Mouse (Mus musculus): ENCODE results near the gene Gpalpp1. TPM values are rescaled to one million over a fixed set of nuclear protein-coding genes. Genes with fewer than 3 reads are reported as not detected.

The Gpalpp1 gene
- polyA plus RNA-seq, 3 experiments from 2014 or later: 10.6 to 12.3 (median 10.6) TPM

DNA sequence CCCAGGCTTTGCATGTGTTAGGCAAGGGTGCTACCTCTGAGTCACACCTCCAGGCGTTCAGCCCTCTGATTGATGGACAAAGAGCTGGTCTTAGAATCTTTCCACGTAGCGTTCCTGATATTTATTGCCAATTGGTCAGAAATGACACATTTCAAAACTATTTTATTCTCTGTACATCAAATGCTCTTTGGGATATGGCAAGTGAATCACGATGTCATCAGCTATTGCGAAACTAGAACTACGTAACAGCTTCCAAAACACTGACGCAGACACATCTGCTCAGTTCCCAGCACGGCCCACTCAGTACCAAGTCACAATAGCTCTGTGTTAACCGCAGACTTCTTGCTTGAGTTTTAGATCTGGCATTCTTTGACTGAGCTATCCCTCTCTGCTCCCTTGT lies 11.0 kb downstream of the Gpalpp1 start:
- no peak for ATAC-seq

DNA sequence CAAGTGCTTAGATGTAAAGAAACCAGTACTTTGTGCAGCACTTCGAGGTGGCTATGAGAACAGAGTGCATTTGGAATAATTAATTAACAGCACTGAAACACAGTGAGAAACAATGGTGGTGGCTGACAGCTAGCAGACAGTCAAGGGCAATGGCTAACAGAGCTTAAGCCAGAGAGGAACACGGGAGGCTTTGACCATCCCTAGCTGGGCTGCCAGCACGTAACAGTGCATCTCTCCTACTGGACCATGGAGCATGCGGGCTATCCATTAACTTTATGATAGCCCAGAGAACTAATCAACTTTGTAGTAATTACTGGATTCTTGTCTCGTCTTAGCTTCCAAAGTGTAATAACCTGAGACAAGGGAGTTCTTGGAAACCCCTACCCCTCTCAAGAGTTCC lies 12.7 kb downstream of the Gpalpp1 start:
- ATAC-seq: no peak

DNA sequence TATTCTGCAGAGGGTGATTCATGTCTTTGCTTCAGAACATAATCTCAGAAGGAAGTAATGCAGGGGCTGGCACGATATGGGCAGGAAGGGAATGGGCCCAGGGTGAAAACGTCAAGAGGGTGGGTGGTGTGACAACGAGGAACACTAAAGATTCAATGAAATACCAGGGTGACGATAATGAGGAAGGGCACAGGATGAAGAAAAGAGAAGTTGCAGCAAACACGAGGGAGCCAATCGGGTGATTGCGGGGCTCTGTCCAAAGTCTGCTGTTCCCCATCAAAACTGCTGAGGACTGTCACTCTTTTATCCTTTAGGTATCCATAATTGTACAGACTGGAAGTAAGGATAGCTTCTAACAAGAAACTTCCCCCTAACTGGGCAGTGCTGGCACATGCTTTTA lies 13.3 kb downstream of the Gpalpp1 start:
- no peak for ATAC-seq

DNA sequence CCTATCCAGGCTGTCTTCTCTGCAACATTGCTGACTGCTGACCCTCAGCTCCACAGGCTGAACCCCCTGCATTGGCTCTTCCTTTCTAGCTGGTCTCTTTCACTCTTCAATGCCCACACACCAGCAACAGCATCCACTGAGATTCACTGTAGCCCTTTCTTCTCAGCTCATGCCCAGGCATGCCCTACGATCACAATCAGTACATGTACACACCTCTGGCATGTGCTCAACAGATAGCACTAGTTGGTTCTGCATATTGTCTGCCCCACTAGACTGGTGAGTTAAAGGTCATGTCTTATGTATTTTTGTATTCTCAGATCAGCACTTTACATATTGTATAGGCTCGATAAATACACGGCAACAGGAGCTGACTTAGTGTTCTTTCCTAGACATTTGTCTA lies 26.4 kb downstream of the Gpalpp1 start:
- ATAC-seq: no peak

DNA sequence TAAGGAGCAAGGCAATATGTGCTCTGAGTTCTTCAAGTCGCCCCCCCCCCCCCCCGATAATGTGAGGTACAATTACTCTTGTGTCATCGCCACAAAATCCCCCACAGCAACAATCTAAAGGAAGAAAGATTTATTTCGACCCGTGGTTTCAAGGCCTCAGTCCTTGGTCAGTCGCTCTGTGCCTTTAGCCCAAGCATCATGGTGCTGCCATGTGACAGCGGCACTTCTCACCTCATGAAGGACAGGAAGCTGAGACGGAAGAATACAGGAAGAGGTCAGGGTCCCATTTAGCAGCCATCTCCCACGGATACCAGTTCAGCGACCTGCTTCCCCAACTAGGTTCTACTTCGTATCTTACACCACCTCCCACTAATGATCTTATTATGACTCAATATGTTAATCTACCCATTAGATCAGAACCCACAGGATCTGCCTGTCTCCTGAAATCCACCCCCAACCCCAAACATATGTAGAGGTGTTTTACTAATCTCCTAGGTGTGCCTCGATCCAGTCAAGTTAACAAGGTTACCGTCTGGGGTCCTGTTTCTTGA lies 28.4 kb downstream of the Gpalpp1 start:
- peak; percentile 56 for ATAC-seq

DNA sequence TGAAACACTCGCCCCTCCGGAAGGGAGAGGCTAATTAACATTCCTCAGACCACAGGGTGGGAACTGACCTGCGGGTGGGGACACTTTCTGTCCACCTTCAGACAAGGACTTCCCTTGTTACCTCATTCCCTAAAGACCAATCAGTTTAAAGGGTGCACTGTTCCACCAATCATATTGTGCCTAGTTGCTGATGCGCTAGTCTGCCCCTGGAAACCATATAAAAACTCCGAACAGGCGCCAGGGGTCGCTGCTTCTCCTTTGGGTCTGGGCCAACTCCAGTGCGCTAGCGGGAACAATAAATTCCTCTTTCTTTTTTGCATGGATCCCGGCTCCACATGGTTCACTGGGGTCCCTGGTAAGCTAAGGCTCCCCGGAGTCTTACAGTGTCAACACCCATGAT lies 29.1 kb downstream of the Gpalpp1 start:
- no peak for ATAC-seq

DNA sequence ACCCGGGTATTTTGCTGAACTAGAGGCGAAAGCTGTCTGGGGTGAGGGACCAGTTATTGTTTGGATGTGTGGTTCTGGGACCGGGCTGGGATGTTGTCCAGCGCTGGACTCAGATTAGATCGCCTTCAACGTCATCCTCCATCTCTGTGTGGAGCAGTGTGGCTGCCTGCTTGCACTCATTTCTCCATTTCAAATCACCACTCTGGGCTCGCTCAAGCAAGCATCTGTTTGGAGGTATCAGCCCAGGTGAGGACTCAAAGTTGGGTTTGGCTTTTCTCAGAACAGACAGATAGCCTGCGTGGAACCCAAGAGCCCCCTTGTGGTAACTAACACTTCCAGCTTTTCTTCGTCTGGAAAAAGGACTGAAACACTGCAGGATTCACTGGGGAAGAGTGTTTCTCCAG lies 33.5 kb downstream of the Gpalpp1 start:
- ATAC-seq: no peak

DNA sequence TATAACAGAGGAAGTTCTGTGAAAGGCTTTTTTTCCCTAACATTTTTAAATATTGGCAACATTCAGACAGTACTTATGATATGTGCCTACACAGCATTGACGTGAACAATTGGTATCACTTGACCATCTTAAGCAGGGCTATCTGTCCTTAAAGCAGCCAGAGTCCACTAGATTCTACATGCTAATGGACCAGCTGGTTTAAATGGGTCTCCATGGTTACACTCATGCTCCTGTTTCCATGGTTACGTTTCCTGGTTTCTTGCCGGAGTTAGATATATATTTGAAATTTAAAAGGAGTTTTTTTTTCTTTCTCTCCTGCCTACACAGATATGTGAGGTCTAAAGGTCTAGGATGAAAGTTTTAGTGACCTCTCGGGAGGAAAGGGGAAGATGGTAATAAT lies 34.0 kb downstream of the Gpalpp1 start:
- no peak for ATAC-seq

DNA sequence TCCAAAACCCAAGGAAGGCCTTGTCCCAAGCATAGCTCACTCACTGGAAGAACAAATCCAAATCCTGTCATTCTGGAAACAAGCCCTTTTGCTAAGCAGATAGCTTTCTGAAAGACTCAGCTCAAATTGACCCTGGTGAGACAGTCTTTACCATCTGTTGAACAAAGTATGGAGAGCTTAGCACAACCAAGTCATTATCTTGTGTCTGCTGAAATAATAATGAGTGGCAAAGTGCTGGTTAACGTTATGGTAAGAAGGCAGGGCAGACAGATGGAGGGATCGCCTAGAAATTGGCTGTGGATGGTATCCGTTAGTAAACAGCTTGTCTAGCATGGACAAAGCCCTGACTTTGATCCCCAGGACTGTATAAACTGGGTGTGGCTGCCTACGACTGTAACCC lies 34.8 kb downstream of the Gpalpp1 start:
- no peak for ATAC-seq

DNA sequence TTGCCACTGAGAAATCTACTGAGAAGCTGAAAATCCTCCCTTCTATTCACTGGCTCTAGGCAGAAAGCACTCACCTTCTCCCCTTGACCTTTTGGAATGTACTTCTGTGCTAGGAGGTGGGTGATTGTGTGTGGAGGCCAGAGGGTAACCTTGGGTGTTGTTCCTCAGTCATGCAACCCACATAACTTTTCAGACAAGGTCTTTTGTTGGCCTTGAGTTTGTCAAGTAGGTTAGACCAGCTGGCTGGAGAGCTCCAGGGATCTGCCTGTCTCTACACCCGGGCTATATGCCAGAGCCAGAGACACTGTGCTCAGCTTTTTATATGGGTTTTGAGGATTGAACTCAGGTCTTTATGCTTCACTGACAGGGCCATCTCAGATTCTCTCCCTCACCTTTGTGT lies 36.4 kb downstream of the Gpalpp1 start:
- ATAC-seq: no peak

DNA sequence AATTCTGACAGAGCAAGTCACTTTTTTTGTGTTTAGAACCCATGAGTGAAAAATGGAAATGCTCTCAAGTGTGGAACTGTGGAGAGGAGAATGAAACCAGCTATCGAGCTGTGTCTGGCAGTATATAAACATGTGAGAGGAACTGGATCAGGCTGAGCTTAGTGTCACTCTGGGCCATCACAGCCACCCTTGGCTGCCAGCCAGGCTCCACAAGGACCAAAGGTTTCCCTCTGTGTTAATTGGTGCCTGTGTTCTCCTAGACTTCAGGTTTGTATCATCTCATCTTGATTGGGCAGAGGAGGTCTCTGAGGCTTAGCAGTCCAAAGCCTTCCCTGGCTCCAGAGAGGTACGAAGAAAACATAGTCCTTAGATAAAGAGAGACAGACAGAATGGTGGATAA lies 37.9 kb downstream of the Gpalpp1 start:
- no peak for ATAC-seq

DNA sequence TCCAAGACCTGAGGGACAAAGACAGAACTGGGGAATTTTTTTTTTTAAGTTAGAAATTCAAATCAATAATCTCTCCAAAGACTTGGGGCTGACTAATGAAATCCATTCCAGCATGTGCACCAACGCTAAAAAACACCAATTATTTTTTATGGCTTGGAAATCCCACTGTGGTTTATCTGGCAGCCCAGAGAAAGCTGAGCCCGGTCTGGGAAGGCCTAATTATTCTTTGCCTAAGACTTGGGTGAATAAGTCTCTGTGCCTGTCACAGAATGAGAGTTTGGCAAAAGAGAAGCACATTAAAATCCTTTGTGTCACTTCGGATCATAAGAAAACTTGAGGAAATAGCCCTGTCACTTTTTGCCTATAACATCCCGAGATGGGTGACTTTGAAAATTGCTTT lies 41.3 kb downstream of the Gpalpp1 start:
- no peak for ATAC-seq

DNA sequence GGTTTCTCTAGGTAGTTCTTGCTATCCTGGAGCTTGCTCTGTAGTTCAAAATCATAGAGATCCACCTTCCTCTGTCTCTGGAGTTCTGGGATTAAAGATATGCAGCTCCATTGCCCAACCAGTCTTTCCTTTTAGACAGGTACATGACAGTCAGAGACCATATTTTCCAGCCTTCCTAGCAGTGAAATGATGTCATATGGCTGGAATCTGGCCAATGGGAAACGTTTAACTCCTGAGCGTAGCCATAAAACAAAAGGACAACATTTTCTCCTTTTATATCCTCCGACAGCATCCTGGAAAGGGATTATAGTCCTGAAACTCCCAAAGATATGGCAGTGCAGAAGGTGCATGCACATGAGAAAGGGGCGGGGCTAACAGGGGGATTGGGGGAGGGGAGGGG lies 42.3 kb downstream of the Gpalpp1 start:
- ATAC-seq: no peak

DNA sequence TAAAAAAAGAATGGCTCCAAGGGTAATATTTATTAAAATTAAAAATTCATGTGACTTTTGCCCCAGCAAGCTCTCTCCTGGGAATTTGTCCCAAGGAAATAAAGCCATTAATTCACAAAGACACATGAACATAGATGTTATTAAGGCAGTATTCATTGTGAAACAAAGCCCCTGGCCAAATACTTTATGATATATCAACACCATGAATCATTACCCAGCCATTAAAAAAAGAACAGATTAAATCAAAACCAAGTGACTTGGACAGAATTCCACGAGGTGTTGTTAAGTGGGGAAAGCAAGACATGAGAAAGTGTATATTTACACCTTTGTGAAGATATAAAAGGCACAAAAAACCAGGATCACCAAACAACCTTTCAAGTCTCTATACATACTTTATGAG lies 43.3 kb downstream of the Gpalpp1 start:
- ATAC-seq: no peak

DNA sequence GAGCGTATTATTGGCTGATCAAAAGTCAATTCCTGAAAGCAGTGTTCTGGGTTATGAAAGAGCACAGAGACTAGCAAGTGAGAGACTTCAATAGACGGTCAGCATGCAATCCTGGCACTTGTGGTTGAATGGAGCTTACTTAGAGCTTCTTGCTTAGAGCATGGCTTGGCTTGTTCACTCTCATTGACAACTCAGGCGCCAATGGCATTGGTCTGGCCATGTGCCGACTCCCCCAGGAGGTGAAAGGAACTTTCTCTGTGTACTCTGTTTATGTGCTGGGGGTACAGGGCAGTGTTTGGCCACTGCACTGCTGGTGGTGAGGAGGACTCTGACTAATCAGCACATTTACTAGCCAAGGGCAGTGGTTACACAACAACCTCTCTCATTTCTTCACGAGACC lies 51.1 kb downstream of the Gpalpp1 start:
- no peak for ATAC-seq

DNA sequence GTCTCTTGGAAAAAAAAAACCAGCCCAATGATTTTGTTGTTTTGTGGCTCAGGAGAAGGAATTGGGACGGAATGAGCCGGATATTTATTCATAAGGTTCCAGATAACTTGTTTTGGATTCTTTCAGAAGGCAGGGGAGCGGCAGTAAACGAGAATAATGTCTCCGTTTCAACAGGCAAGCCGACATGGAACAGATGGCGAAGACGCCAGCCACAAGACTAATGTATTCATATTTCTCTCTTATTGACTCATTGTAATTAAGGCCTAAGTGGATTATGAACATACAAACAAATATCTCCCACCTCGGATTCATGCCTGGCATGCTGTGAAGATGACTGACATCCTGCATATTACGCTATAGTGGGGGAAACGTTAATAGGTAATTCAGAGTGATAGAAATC lies 56.8 kb downstream of the Gpalpp1 start:
- ATAC-seq: no peak

DNA sequence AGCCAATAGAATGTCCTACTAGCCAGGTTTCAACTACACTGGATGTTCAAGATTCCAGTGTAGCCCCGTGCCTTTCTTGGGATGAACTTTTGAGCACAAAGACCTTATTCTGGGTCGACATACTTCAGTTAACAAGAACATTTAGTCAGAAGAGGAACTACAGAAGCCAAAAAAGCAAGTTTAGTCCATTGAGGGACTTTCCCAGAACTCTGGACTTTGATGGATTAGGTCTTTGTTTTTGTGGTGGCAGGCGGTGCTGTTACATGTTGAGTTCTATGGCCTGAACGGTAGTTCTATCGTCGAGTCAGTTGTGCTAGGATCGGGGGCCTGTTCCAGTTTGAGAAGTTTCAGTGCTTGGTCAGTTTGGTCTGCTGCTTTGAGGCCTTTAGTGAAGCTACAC lies 58.6 kb downstream of the Gpalpp1 start:
- no peak for ATAC-seq

DNA sequence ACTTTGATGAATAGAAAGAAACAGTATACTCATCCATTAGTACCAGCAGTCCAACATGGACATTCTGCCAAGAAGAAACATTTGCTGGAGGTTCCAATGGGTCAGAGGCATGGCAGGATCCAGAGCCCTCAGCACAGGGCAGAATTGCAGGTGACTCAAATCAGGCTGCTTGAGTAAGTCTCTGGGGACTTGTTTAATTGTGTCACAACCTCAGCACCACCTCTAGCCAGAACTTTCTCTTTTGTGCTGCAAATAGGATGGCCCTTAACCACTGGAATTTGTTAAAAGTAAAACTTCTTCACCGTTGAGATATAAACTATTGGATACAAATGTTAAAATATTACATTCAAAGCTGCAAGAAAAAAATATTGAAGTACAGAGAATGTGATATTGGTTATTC lies 64.8 kb downstream of the Gpalpp1 start:
- ATAC-seq: no peak

DNA sequence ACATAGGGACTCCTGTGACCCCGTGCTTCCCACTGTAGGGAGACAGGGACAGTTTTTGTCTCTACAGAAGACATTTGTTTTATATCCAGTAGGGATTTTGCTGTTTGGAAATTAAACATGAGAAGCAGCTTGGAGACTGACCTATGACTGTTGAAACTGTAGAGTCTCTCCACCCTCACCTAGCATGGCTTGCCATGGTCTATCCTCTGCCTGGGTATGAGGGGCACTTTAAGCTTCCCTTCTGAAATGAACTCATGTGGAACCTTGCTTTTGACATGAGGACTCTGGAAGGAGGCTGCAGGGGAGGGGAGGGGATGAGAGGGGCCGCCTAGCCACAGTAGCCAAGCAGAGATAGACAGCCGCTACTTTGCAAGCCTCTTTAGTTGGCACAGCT lies 66.4 kb downstream of the Gpalpp1 start:
- no peak for ATAC-seq

DNA sequence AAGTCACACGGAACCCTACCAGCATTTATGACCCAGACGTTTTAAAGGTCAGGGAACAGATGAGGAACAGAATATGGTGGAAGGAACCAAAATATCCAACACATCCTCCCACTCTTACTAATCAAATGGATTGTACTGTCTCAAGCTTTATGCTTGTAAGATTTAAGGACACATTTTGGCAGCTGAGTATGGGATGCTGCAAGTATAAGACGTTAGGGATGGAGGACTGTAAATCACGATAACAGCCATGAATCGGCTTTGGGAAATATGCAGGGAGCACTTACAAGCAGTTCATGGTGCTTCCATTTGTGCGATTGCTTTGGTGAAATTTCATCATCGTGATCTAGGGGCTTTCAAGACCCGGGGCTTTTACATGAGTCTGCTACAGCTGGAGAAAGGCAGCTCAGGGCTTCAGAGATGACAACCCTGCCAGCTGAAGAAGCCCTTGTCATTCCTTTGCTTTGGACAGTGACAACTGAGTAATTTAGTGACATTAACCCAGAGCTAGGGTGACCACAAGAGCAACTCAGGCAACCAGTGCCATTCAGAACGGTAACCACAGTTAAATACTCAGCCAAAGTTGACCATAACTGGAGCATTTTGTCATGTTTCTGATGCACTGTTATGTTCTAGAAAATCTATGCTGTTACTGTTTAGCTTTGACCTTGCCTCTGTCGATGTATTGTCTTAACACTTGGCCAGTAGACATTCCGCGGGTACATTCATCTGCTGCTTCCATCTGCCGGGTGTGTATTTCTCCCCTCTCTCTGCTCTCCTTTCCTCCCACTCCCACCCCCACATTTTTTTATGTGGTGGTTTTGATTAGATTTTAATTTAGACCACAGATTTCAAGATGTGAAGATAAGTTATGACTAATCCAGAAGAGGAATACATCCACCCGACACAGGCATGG lies 67.1 kb downstream of the Gpalpp1 start:
- ATAC-seq: no peak

All from inflammation-experienced regulatory T-cells, adult 6 months (primary cell).